Mouse (Mus musculus): Measurements from ENCODE around the gene Dclk2. TPM values are rescaled to one million over a fixed set of nuclear protein-coding genes. Genes with fewer than 3 reads are reported as not detected.

Dclk2 gene
- total RNA-seq, 2 experiments from 2014 or later: 7.0 to 10.0 TPM

DNA sequence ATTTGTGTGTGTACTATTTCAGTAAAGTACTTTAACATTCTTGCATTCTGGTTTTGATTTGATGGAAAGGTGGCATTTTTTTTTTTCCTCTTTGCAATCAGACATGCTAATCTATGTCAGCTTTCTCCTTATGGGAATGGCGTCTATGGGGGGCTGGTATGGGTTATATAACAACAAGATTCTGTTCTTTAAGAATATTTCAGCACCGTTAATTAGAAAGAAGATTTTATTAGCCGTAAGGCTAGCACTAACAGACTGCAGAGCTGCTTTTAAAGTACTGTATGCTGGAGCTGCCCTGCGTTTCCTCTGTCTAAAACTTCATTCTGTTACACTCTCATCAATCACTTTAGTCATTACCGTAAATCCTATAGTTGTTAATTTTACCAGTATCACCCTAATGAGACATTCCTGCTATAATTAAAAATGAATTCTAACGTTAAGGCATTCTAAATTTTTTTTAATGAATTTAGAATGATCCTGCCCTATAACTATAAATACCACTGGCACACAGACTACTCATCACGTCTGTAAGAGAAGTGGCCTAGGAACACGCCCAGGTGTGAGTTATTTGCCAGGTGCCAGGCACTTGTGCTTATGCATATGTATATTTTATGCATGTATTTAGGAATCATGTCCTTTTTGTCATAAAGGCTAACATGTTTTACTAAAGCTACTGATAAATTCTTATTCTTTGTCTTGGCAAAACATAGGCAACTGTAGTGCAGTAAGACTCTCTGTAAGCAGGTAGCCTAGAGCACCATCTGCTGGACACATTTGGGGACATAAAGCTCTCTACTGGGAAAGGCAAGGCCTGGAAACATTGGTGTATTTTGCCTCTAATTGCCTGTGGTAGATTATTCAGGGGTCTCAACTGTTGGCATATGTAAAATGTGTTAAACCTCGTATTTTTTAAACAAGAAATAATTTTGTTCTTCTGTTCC is 159.3 kb downstream of the Dclk2 start:
- DNase-seq (ENCODE audit: low spot score in 2 of 2): peak in 1 of 2 experiments; percentile 53

DNA sequence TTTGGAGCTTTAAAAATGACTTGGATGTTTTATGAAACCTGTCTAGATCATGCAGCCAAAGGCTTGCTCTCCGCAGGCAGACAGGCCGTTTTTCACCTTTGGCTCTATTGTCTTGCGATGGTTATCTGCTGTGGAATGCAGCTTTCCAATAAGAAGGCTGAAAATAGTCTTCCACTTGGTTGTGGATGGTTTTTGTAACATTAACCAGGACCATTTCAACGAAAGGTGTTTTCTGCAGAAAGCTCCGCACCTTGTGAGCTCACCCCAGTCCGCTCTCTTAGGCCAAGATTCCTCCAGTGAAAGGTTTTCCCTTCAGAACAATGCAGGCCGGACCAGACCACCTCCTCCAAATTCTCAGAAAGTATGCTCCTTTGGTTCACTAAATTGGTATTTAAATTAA is 160.2 kb downstream of the Dclk2 start:
- DNase-seq (ENCODE audit: low spot score in 2 of 2): no peak

- no peak for DNase-seq (ENCODE audit: low spot score in 2 of 2)
Observed at GRCm38 (mm10) chr3:86759834-86760233, 160.8 kb downstream of the Dclk2 start.

GRCm38 (mm10) chr3:86759383-86759782 is 161.3 kb downstream of the Dclk2 start:
- no peak for DNase-seq (ENCODE audit: low spot score in 2 of 2)

DNA sequence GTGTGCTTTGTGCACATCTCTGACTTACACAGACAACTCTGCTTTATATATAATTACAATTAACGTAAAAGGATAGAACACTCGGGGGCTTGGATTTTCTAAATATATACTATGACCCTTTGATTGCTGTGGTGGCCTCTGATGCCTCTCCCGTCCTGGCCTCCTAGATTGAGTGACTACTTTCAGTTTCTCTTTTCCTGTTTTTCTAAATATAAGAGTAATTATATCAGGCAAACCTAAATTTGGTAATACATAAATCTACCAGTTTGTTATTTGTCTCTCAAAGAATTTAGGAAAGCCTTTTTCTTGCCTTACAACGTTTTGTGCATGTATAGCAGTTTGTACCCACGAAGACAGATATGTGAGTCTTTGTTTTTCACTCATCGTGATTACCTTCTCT is 161.9 kb downstream of the Dclk2 start:
- DNase-seq (ENCODE audit: low spot score in 2 of 2): no peak

DNA sequence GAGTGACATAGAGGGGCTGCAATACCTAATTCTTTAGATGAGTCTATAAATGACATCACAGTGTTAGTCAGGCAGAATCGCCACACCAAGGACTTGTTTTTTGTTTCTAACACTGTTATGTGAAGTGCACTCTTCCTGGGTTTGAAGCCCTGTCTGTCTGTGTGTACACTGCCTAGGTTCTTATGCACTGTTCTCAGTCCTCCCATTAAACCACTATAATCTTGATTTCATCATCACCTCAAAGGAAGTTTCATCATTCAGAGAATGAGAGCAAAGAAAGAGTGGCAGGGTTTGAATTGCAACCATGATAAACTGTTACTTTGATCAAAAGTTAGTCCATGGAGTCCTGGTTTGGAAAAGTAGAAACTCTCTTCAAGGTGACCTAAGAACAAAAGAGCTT is 164.1 kb downstream of the Dclk2 start:
- no peak for DNase-seq (ENCODE audit: low spot score in 2 of 2)

GRCm38 (mm10) chr3:86754595-86755557 is 165.8 kb downstream of the Dclk2 start:
- no peak for DNase-seq (ENCODE audit: low spot score in 2 of 2)

GRCm38 (mm10) chr3:86754178-86754577 is 166.5 kb downstream of the Dclk2 start:
- no peak for DNase-seq (ENCODE audit: low spot score in 2 of 2)

DNA sequence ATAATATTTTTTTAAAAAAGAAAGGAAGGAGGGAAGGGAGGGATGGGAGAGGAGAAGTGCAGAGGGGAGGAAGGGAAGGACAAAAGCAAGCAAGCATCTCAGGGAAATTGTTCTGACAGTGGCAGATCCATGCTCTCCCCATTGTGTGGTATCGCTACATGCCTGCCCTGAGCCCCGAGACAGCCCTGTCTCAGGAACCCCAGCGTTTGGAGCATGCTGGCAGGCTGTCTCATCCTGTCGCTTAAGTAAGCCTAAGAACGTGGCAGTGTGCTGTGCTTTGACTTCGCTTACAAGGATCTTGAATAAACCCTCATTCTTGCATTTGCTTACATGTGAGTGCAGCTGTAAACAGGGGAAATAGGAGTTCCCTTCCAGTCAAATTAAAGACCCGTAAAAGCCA is 170.0 kb downstream of the Dclk2 start:
- DNase-seq (ENCODE audit: low spot score in 2 of 2): no peak

DNA sequence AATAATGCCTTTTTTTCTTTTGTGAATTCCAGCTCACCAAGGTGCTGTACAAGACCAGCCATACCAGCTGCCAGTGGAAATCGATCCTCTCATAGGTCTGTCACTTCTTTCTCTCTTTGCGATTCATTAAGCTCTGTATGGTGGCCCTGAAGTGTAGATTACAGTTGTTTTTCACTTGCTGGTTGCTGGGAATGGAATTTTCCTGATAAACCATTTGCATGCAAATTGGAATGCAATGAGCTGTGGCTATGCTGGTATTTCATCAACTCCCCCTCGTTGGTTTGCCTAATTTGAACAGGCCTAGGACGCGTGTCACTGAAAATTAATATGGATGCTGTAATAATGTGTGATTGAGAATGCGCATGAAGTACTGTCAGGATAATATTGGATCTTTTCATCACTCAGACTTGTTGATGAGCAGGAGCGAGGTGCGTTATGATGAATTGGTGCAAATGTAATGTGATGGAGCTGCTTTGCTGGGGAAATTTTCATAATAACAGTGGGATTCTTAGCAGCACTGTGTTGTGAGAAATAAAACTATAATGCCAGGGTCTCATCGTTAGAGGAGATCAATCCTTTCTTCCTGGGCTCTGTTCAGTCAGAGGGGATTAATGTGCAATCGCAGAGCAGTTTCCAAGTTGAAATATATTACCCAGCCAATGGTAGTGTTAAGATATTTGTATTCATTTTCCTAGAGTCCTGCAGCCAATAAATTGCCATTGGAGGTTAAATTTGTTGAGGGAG is 174.7 kb downstream of the Dclk2 start:
- no peak for DNase-seq (ENCODE audit: low spot score in 2 of 2)

DNA sequence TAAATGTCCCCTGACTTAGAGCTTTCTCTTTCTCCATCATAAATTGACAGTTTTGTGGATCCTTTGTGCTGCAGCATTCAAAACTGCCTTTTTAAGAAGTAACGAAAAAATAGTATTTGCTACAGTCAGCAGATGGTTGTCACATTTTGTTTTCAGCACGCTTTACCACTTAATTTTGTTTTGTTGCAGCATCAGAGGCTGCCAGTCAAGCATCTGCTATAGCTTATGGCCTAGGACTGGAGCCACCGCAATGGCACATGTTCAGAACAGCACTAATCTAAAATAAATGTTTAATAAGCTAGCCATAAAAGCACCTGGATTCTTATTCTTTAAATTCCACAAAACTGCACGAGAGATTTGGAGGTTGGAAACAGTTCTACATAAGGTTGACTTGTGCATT is 175.3 kb downstream of the Dclk2 start:
- DNase-seq (ENCODE audit: low spot score in 2 of 2): no peak

DNA sequence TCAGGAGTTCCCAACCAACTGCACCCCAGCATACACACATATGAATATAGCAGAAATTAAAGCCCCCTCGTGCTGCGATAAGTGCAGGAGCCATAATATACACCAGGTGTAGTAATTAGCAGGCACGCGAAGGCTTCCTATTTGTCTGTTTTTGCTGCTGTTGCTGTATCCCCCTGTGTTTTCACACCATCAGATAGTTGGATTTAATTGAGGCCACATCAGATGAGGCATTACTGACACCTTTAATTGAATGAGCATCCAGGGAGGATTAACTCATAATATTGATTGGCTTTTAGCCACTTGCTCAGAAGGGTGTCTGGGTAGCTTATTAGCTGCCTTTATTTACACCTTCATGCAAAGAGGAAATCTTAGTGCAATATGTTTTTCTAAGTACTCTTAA is 180.9 kb downstream of the Dclk2 start:
- no peak for DNase-seq (ENCODE audit: low spot score in 2 of 2)

GRCm38 (mm10) chr3:86738831-86739230 is 181.8 kb downstream of the Dclk2 start:
- DNase-seq (ENCODE audit: low spot score in 2 of 2): no peak

Other genes with a start within 250 kb of the Dclk2 start
- 10 to 100 TPM; 12.0 to 13.5 TPM for gene Cd1d1, start 78.6 kb upstream of the Dclk2 start, total RNA-seq (2021)

Measured in gastrocnemius, postnatal 4 days (tissue).